Mouse (Mus musculus): ENCODE measurements at regions not wholly inside any gene's neighbourhood (a gene's known extent, or its start where the extent isn't known, plus 50 kb on each side); places are given as distances from the start of the nearest gene placed in this dataset.
A peak's percentile ranks its signal among the peaks of the same experiment; 100 is the strongest.
"Not testable (repeated sequence)": the region's sequence is repeated elsewhere in the genome, so short reads cannot be mapped to it uniquely, and the experiment has no call there.

- H3K4me2 ChIP-seq = no peak overlapping the region
- no peak for ATAC-seq
- no peaks in the 10 kb centered on the region for H3K9me3 ChIP-seq (replicated peaks)
- no peaks in the 10 kb centered on the region for H3K36me3 ChIP-seq (ENCODE audit: poor library complexity, severe bottlenecking)
- H3K9ac ChIP-seq = no peak overlapping the region
- no peak overlapping the region for H3K4me3 ChIP-seq
- H3K4me1 ChIP-seq = no peaks in the 10 kb centered on the region
- H3K27ac ChIP-seq = 0 out of 2 replicates have a peak overlapping the region, but pooled peaks have one; percentile 2
- WGBS = 70% methylated on average over 10 of the region's 10 CpGs
- no peaks in the 10 kb centered on the region for H3K27me3 ChIP-seq
These were observed 71.3 kb upstream of the Jarid2 start for GRCm38 (mm10) chr13:44657905-44658414.

DNA sequence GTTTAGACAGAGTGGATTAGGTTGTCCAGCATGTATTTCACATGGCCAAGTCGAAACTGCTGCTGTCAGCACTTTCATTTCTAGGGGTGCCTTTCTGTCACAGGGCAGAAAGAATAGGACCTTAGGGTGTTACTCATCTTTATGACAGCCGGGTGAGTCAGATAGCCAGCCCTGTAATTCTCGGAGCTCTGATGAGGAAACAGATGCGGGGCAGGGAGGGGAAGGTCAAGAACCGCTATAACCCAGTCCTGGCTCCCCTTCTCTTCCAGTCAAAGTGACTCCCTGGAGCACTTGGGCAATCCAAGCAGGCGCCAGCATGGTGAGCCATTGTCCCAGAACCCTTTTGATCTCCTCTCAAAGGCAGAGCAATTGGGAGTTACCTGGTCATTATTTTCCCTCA is 69.4 kb upstream of the Jarid2 start:
- ATAC-seq = no peak
- no peaks in the 10 kb centered on the region for H3K4me1 ChIP-seq
- WGBS = 75% methylated on average over 6 of the region's 6 CpGs
- H3K36me3 ChIP-seq (ENCODE audit: poor library complexity, severe bottlenecking) = no peaks in the 10 kb centered on the region
- H3K27me3 ChIP-seq = no peaks in the 10 kb centered on the region
- H3K4me3 ChIP-seq = no peak overlapping the region
- no peak overlapping the region for H3K27ac ChIP-seq
- no peak overlapping the region for H3K4me2 ChIP-seq
- H3K9me3 ChIP-seq (replicated peaks) = no peaks in the 10 kb centered on the region
- no peak overlapping the region for H3K9ac ChIP-seq

DNA sequence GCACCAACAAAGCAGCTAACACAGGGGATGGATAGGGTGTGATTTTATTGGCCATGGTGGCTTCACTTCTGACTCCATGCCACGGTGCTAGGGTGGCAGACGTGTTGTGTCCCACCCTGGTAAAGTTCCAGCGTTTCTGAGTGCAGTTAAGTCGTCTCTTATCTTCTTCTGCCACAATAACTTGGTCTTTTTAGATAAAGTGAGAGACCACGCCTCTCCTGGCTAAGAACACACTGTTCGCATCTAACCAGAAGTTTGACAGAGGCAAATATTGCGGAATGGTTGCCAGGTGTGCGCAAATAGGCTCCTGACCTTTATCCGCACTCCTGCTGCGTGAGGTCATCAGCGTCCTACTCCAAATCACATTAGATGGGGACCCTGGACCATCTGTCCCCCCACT is 66.2 kb upstream of the Jarid2 start:
- ATAC-seq = no peak
- no peak overlapping the region for H3K9ac ChIP-seq
- H3K27ac ChIP-seq = no peak overlapping the region
- no peaks in the 10 kb centered on the region for H3K9me3 ChIP-seq (replicated peaks)
- H3K4me2 ChIP-seq = no peak overlapping the region
- no peak overlapping the region for H3K4me3 ChIP-seq
- no peaks in the 10 kb centered on the region for H3K27me3 ChIP-seq
- H3K36me3 ChIP-seq (ENCODE audit: poor library complexity, severe bottlenecking) = no peaks in the 10 kb centered on the region
- H3K4me1 ChIP-seq = no peaks in the 10 kb centered on the region
- 92% methylated on average over 11 of the region's 11 CpGs for WGBS

- WGBS = 73% methylated on average over 7 of the region's 7 CpGs
- Histone ChIP-seq H3K4me2 (no peak overlapping the region), H3K27me3 (no peaks in the 10 kb centered on the region), H3K4me1 (no peaks in the 10 kb centered on the region), H3K36me3 (ENCODE audit: poor library complexity, severe bottlenecking) (no peaks in the 10 kb centered on the region), H3K27ac (no peak overlapping the region), H3K9ac (no peak overlapping the region), H3K9me3 (replicated peaks) (no peaks in the 10 kb centered on the region), H3K4me3 (no peak overlapping the region)
- ATAC-seq = no peak
These were observed 65.5 kb upstream of the Jarid2 start for GRCm38 (mm10) chr13:44663730-44664129.

- Histone ChIP-seq H3K9ac (no peak overlapping the region), H3K27me3 (peaks cover 9% of the 10 kb centered on the region), H3K4me1 (peaks cover 13% of the 10 kb centered on the region), H3K4me3 (no peak overlapping the region), H3K9me3 (replicated peaks) (no peaks in the 10 kb centered on the region), H3K36me3 (ENCODE audit: poor library complexity, severe bottlenecking) (no peaks in the 10 kb centered on the region), H3K27ac (no peak overlapping the region), H3K4me2 (no peak overlapping the region)
- WGBS = 69% methylated on average over 6 of the region's 6 CpGs
- no peak for ATAC-seq
These were observed 59.5 kb upstream of the Jarid2 start for GRCm38 (mm10) chr13:44669761-44670160.

DNA sequence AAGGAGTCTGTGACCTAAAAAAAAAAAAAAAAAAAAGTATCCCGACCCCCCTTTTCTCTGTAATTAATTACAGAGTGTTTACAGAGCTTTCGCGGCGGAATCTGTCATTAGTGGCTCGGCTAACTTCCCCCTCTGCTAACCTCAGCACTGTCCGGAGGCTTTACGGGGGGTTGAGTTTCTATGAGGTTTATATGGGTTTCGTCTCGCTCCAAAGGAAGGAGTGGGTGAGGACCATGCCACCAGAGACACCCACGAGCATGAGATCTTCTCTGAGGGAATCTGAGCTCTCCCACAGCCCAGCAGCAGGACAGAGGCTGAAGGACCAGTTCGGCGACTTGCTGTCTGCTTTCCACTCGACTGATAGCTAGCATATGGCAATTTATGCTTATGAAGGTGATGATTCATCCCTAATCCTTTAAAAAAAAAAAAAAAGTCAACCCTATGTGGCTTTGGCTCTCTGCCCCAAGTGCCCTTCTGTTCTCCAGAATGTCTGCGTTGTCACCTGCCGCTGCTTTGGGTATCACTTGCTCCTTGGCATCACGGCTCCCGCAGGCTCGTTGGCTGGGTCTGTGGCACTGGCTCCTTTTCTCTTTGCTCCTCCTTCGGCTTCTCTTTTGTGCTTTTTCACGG is 55.8 kb upstream of the Jarid2 start:
- peak overlapping the region; percentile 48 for H3K4me2 ChIP-seq
- H3K4me1 ChIP-seq = peaks cover 13% of the 10 kb centered on the region
- H3K4me3 ChIP-seq = 0 out of 2 replicates have a peak overlapping the region, but pooled peaks have one; percentile 4
- H3K27me3 ChIP-seq = peaks cover 9% of the 10 kb centered on the region
- ATAC-seq = no peak
- H3K9me3 ChIP-seq (replicated peaks) = no peaks in the 10 kb centered on the region
- no peaks in the 10 kb centered on the region for H3K36me3 ChIP-seq (ENCODE audit: poor library complexity, severe bottlenecking)
- no peak overlapping the region for H3K9ac ChIP-seq
- no peak overlapping the region for H3K27ac ChIP-seq
- 22% methylated on average over 20 of the region's 20 CpGs for WGBS

GRCm38 (mm10) chr13:44673967-44674357 is 55.3 kb upstream of the Jarid2 start:
- WGBS = 38% methylated on average over 12 of the region's 12 CpGs
- no peak overlapping the region for H3K9ac ChIP-seq
- no peak for ATAC-seq
- H3K27me3 ChIP-seq = peaks cover 9% of the 10 kb centered on the region
- peaks cover 13% of the 10 kb centered on the region for H3K4me1 ChIP-seq
- H3K4me2 ChIP-seq = peak overlapping the region; percentile 48
- no peaks in the 10 kb centered on the region for H3K9me3 ChIP-seq (replicated peaks)
- H3K4me3 ChIP-seq = 0 out of 2 replicates have a peak overlapping the region, but pooled peaks have one; percentile 4
- H3K27ac ChIP-seq = no peak overlapping the region
- H3K36me3 ChIP-seq (ENCODE audit: poor library complexity, severe bottlenecking) = no peaks in the 10 kb centered on the region

- Histone ChIP-seq H3K4me1 (peaks cover 13% of the 10 kb centered on the region), H3K27ac (no peak overlapping the region), H3K36me3 (ENCODE audit: poor library complexity, severe bottlenecking) (no peaks in the 10 kb centered on the region), H3K9ac (no peak overlapping the region), H3K27me3 (peaks cover 9% of the 10 kb centered on the region), H3K9me3 (replicated peaks) (no peaks in the 10 kb centered on the region), H3K4me2 (no peak overlapping the region), H3K4me3 (no peak overlapping the region)
- no peak for ATAC-seq
- WGBS = 82% methylated on average over 8 of the region's 8 CpGs
These were observed 54.2 kb upstream of the Jarid2 start for GRCm38 (mm10) chr13:44674926-44675650.

- H3K4me3 ChIP-seq = no peak overlapping the region
- 95% methylated on average over 6 of the region's 6 CpGs for WGBS
These were observed 53.2 kb upstream of the Jarid2 start for GRCm38 (mm10) chr13:44676041-44676440.

GRCm38 (mm10) chr13:44678121-44678520 is 51.2 kb upstream of the Jarid2 start:
- H3K27ac ChIP-seq = no peak overlapping the region
- no peaks in the 10 kb centered on the region for H3K36me3 ChIP-seq (ENCODE audit: poor library complexity, severe bottlenecking)
- WGBS = 72% methylated on average over 3 of the region's 3 CpGs
- H3K4me1 ChIP-seq = peaks cover 13% of the 10 kb centered on the region
- no peak for ATAC-seq
- H3K27me3 ChIP-seq = peaks cover 9% of the 10 kb centered on the region
- no peak overlapping the region for H3K4me2 ChIP-seq
- no peaks in the 10 kb centered on the region for H3K9me3 ChIP-seq (replicated peaks)
- H3K9ac ChIP-seq = no peak overlapping the region
- H3K4me3 ChIP-seq = no peak overlapping the region

More at GRCm38 (mm10) chr13:44676041-44676440, 53.2 kb upstream of the Jarid2 start:
- H3K27ac ChIP-seq = no peak overlapping the region
- H3K4me1 ChIP-seq = peaks cover 13% of the 10 kb centered on the region
- peaks cover 9% of the 10 kb centered on the region for H3K27me3 ChIP-seq
- H3K9me3 ChIP-seq (replicated peaks) = no peaks in the 10 kb centered on the region
- H3K9ac ChIP-seq = no peak overlapping the region
- ATAC-seq = no peak
- H3K4me2 ChIP-seq = no peak overlapping the region
- H3K36me3 ChIP-seq (ENCODE audit: poor library complexity, severe bottlenecking) = no peaks in the 10 kb centered on the region

GRCm38 (mm10) chr13:44679457-44679856 is 49.8 kb upstream of the Jarid2 start:
- not testable (repeated sequence) for H3K4me2 ChIP-seq; H3K4me1 ChIP-seq; H3K27ac ChIP-seq; H3K27me3 ChIP-seq; H3K36me3 ChIP-seq (ENCODE audit: poor library complexity, severe bottlenecking); H3K4me3 ChIP-seq; H3K9ac ChIP-seq; ATAC-seq; H3K9me3 ChIP-seq (replicated peaks)
- WGBS = 83% methylated on average over 7 of the region's 7 CpGs
